Mouse (Mus musculus): Measurements from ENCODE around the gene Mtmr12. TPM values are rescaled to one million over a fixed set of nuclear protein-coding genes. Genes with fewer than 3 reads are reported as not detected.

Gene Mtmr12
- polyA plus RNA-seq, 1 experiment from 2014 or later: 8.0 TPM

GRCm38 (mm10) chr15:12229603-12230242 is 24.9 kb downstream of the Mtmr12 start:
- peaks cover 3% of the 10 kb centered on the region; the same call in 1 of the 2 replicates for H3K36me3 ChIP-seq (ENCODE audit: control insufficient read depth, insufficient read depth)
- H3K4me2 ChIP-seq (ENCODE audit: low read depth, low read length): no peak overlapping the region
- H3K4me1 ChIP-seq (ENCODE audit: control insufficient read depth, low read depth, low read length): peaks cover 43% of the 10 kb centered on the region
- peak overlapping the region; percentile 71 for H3K27ac ChIP-seq (ENCODE audit: low read length)
- WGBS (ENCODE audit: insufficient replicate concordance): 58% methylated on average over 10 of the region's 10 CpGs
- no peak overlapping the region for H3K9ac ChIP-seq (ENCODE audit: low read depth, low read length)
- no peaks in the 10 kb centered on the region for H3K9me3 ChIP-seq (replicated peaks; ENCODE audit: control insufficient read depth, low read length)
- ATAC-seq (ENCODE audit: low read depth): peak; percentile 33; the same call in 1 of the 2 replicates
- H3K27me3 ChIP-seq (ENCODE audit: control insufficient read depth, insufficient read depth, low read depth, low read length): no peaks in the 10 kb centered on the region
- H3K4me3 ChIP-seq (ENCODE audit: low read depth, low read length): no peak overlapping the region

GRCm38 (mm10) chr15:12230243-12230935 is 25.6 kb downstream of the Mtmr12 start:
- Histone ChIP-seq H3K27me3 (ENCODE audit: control insufficient read depth, insufficient read depth, low read depth, low read length) (no peaks in the 10 kb centered on the region), H3K4me3 (ENCODE audit: low read depth, low read length) (no peak overlapping the region), H3K4me2 (ENCODE audit: low read depth, low read length) (no peak overlapping the region), H3K9ac (ENCODE audit: low read depth, low read length) (no peak overlapping the region), H3K9me3 (replicated peaks; ENCODE audit: control insufficient read depth, low read length) (no peaks in the 10 kb centered on the region), H3K36me3 (ENCODE audit: control insufficient read depth, insufficient read depth) (peaks cover 3% of the 10 kb centered on the region; the same call in 1 of the 2 replicates), H3K4me1 (ENCODE audit: control insufficient read depth, low read depth, low read length) (peaks cover 40% of the 10 kb centered on the region), H3K27ac (ENCODE audit: low read length) (no peak overlapping the region)
- peak; percentile 56 for ATAC-seq (ENCODE audit: low read depth)
- 41% methylated on average over 12 of the region's 12 CpGs for WGBS (ENCODE audit: insufficient replicate concordance)

- no peak overlapping the region for H3K27ac ChIP-seq (ENCODE audit: low read length)
- ATAC-seq (ENCODE audit: low read depth): no peak
- no peak overlapping the region for H3K9ac ChIP-seq (ENCODE audit: low read depth, low read length)
- H3K4me2 ChIP-seq (ENCODE audit: low read depth, low read length): no peak overlapping the region
- H3K4me1 ChIP-seq (ENCODE audit: control insufficient read depth, low read depth, low read length): peaks cover 33% of the 10 kb centered on the region
- no peaks in the 10 kb centered on the region for H3K27me3 ChIP-seq (ENCODE audit: control insufficient read depth, insufficient read depth, low read depth, low read length)
- peaks cover 6% of the 10 kb centered on the region; the same call in 1 of the 2 replicates for H3K36me3 ChIP-seq (ENCODE audit: control insufficient read depth, insufficient read depth)
- no peak overlapping the region for H3K4me3 ChIP-seq (ENCODE audit: low read depth, low read length)
- H3K9me3 ChIP-seq (replicated peaks; ENCODE audit: control insufficient read depth, low read length): no peaks in the 10 kb centered on the region
- 85% methylated on average over 6 of the region's 6 CpGs for WGBS (ENCODE audit: insufficient replicate concordance)
Measured at GRCm38 (mm10) chr15:12231462-12231861, 26.6 kb downstream of the Mtmr12 start.

GRCm38 (mm10) chr15:12232429-12232828 is 27.6 kb downstream of the Mtmr12 start:
- H3K4me2 ChIP-seq (ENCODE audit: low read depth, low read length): no peak overlapping the region
- peaks cover 6% of the 10 kb centered on the region; the same call in 1 of the 2 replicates for H3K36me3 ChIP-seq (ENCODE audit: control insufficient read depth, insufficient read depth)
- WGBS (ENCODE audit: insufficient replicate concordance): 69% methylated on average over 11 of the region's 11 CpGs
- H3K9ac ChIP-seq (ENCODE audit: low read depth, low read length): no peak overlapping the region
- H3K9me3 ChIP-seq (replicated peaks; ENCODE audit: control insufficient read depth, low read length): no peaks in the 10 kb centered on the region
- peak; percentile 68 for ATAC-seq (ENCODE audit: low read depth)
- no peak overlapping the region for H3K4me3 ChIP-seq (ENCODE audit: low read depth, low read length)
- H3K27ac ChIP-seq (ENCODE audit: low read length): no peak overlapping the region
- no peaks in the 10 kb centered on the region for H3K27me3 ChIP-seq (ENCODE audit: control insufficient read depth, insufficient read depth, low read depth, low read length)
- peaks cover 28% of the 10 kb centered on the region for H3K4me1 ChIP-seq (ENCODE audit: control insufficient read depth, low read depth, low read length)

GRCm38 (mm10) chr15:12233021-12233420 is 28.2 kb downstream of the Mtmr12 start:
- no peaks in the 10 kb centered on the region for H3K27me3 ChIP-seq (ENCODE audit: control insufficient read depth, insufficient read depth, low read depth, low read length)
- no peak overlapping the region for H3K4me2 ChIP-seq (ENCODE audit: low read depth, low read length)
- no peak overlapping the region for H3K9ac ChIP-seq (ENCODE audit: low read depth, low read length)
- H3K4me1 ChIP-seq (ENCODE audit: control insufficient read depth, low read depth, low read length): peaks cover 26% of the 10 kb centered on the region
- no peak for ATAC-seq (ENCODE audit: low read depth)
- H3K9me3 ChIP-seq (replicated peaks; ENCODE audit: control insufficient read depth, low read length): no peaks in the 10 kb centered on the region
- no peak overlapping the region for H3K27ac ChIP-seq (ENCODE audit: low read length)
- H3K36me3 ChIP-seq (ENCODE audit: control insufficient read depth, insufficient read depth): peaks cover 8% of the 10 kb centered on the region
- 80% methylated on average over 4 of the region's 4 CpGs for WGBS (ENCODE audit: insufficient replicate concordance)
- no peak overlapping the region for H3K4me3 ChIP-seq (ENCODE audit: low read depth, low read length)

- Histone ChIP-seq H3K36me3 (ENCODE audit: control insufficient read depth, insufficient read depth) (peaks cover 13% of the 10 kb centered on the region), H3K9me3 (replicated peaks; ENCODE audit: control insufficient read depth, low read length) (no peaks in the 10 kb centered on the region), H3K4me2 (ENCODE audit: low read depth, low read length) (no peak overlapping the region), H3K4me1 (ENCODE audit: control insufficient read depth, low read depth, low read length) (peaks cover 13% of the 10 kb centered on the region), H3K4me3 (ENCODE audit: low read depth, low read length) (no peak overlapping the region), H3K9ac (ENCODE audit: low read depth, low read length) (no peak overlapping the region), H3K27me3 (ENCODE audit: control insufficient read depth, insufficient read depth, low read depth, low read length) (no peaks in the 10 kb centered on the region), H3K27ac (ENCODE audit: low read length) (no peak overlapping the region)
- no peak for ATAC-seq (ENCODE audit: low read depth)
- WGBS (ENCODE audit: insufficient replicate concordance): 15% methylated on average over 1 of the region's 1 CpGs
Measured at GRCm38 (mm10) chr15:12235559-12235958, 30.7 kb downstream of the Mtmr12 start.

- no peak overlapping the region for H3K4me3 ChIP-seq (ENCODE audit: low read depth, low read length)
- H3K9me3 ChIP-seq (replicated peaks; ENCODE audit: control insufficient read depth, low read length): no peaks in the 10 kb centered on the region
- no peak overlapping the region for H3K9ac ChIP-seq (ENCODE audit: low read depth, low read length)
- H3K36me3 ChIP-seq (ENCODE audit: control insufficient read depth, insufficient read depth): peaks cover 13% of the 10 kb centered on the region
- no peak overlapping the region for H3K27ac ChIP-seq (ENCODE audit: low read length)
- H3K27me3 ChIP-seq (ENCODE audit: control insufficient read depth, insufficient read depth, low read depth, low read length): no peaks in the 10 kb centered on the region
- no peak for ATAC-seq (ENCODE audit: low read depth)
- 83% methylated on average over 4 of the region's 4 CpGs for WGBS (ENCODE audit: insufficient replicate concordance)
- peaks cover 9% of the 10 kb centered on the region for H3K4me1 ChIP-seq (ENCODE audit: control insufficient read depth, low read depth, low read length)
- H3K4me2 ChIP-seq (ENCODE audit: low read depth, low read length): no peak overlapping the region
Measured at GRCm38 (mm10) chr15:12235983-12236382, 31.2 kb downstream of the Mtmr12 start.

- H3K4me2 ChIP-seq (ENCODE audit: low read depth, low read length): no peak overlapping the region
- no peak for ATAC-seq (ENCODE audit: low read depth)
- peaks cover 13% of the 10 kb centered on the region for H3K36me3 ChIP-seq (ENCODE audit: control insufficient read depth, insufficient read depth)
- H3K4me3 ChIP-seq (ENCODE audit: low read depth, low read length): no peak overlapping the region
- H3K4me1 ChIP-seq (ENCODE audit: control insufficient read depth, low read depth, low read length): peaks cover 7% of the 10 kb centered on the region; the same call in 1 of the 2 replicates
- no peak overlapping the region for H3K27ac ChIP-seq (ENCODE audit: low read length)
- H3K9ac ChIP-seq (ENCODE audit: low read depth, low read length): no peak overlapping the region
- 25% methylated on average over 2 of the region's 2 CpGs for WGBS (ENCODE audit: insufficient replicate concordance)
- no peaks in the 10 kb centered on the region for H3K27me3 ChIP-seq (ENCODE audit: control insufficient read depth, insufficient read depth, low read depth, low read length)
- no peaks in the 10 kb centered on the region for H3K9me3 ChIP-seq (replicated peaks; ENCODE audit: control insufficient read depth, low read length)
Measured at GRCm38 (mm10) chr15:12236961-12237360, 32.1 kb downstream of the Mtmr12 start.

- Histone ChIP-seq H3K4me2 (ENCODE audit: low read depth, low read length) (no peak overlapping the region), H3K36me3 (ENCODE audit: control insufficient read depth, insufficient read depth) (peaks cover 13% of the 10 kb centered on the region), H3K4me3 (ENCODE audit: low read depth, low read length) (no peak overlapping the region), H3K4me1 (ENCODE audit: control insufficient read depth, low read depth, low read length) (peaks cover 7% of the 10 kb centered on the region; the same call in 1 of the 2 replicates), H3K9me3 (replicated peaks; ENCODE audit: control insufficient read depth, low read length) (no peaks in the 10 kb centered on the region), H3K9ac (ENCODE audit: low read depth, low read length) (no peak overlapping the region), H3K27ac (ENCODE audit: low read length) (no peak overlapping the region), H3K27me3 (ENCODE audit: control insufficient read depth, insufficient read depth, low read depth, low read length) (no peaks in the 10 kb centered on the region)
- 64% methylated on average over 4 of the region's 4 CpGs for WGBS (ENCODE audit: insufficient replicate concordance)
- ATAC-seq (ENCODE audit: low read depth): no peak
Measured at GRCm38 (mm10) chr15:12237539-12237938, 32.7 kb downstream of the Mtmr12 start.

Measured in liver, embryonic 16.5 days (tissue).